Mouse (Mus musculus) stomach, postnatal 0 days (tissue): ENCODE measurements around the gene 4930556J24Rik. TPM values are rescaled to one million over a fixed set of nuclear protein-coding genes. Genes with fewer than 3 reads are reported as not detected.
"Not testable (repeated sequence)": the region's sequence is repeated elsewhere in the genome, so short reads cannot be mapped to it uniquely, and the experiment has no call there.

ENCODE experiments used
- ATAC-seq: fragments of 200-750 bp; cut with Nextera tagmentation; 2 replicates; pipeline ENCODE4 v1.8.0; 2017; ENCODE audit not compliant: low FRiP score, low TSS enrichment
- DNase-seq: peaks from one replicate; pipeline ENCODE4 v3.0.0-alpha.2; 2016; ENCODE audit warnings: low spot score
- H3K27ac ChIP-seq: fragments of 300-500 bp; sonication (generic); replicated peaks from 2 replicates; pipeline ENCODE4 v1.5.1; 2014; ENCODE audit warnings: mild to moderate bottlenecking, control low read depth
- H3K27me3 ChIP-seq: fragments of 300-500 bp; sonication (generic); 2 replicates; pipeline ENCODE4 v1.6.1; 2014; ENCODE audit warnings: low read length; ENCODE audit not compliant: control insufficient read depth, insufficient read depth
- H3K36me3 ChIP-seq: fragments of 300-500 bp; sonication (generic); 2 replicates; pipeline ENCODE4 v1.6.1; 2014; ENCODE audit warnings: low read length, mixed read lengths; ENCODE audit not compliant: control insufficient read depth, insufficient read depth
- H3K4me1 ChIP-seq: fragments of 300-500 bp; sonication (generic); replicated peaks from 2 replicates; pipeline ENCODE4 v1.6.1; 2014; ENCODE audit warnings: antibody characterized with exemption; ENCODE audit not compliant: control insufficient read depth, insufficient read depth
- H3K4me2 ChIP-seq: fragments of 300-500 bp; sonication (generic); replicated peaks from 2 replicates; pipeline ENCODE4 v1.6.1; 2014; ENCODE audit warnings: low read depth, mild to moderate bottlenecking, control low read depth, moderate library complexity
- H3K4me3 ChIP-seq: fragments of 300-500 bp; sonication (generic); 2 replicates; pipeline ENCODE4 v1.5.1; 2014; ENCODE audit warnings: low read depth, low read length, control low read depth
- H3K9ac ChIP-seq: fragments of 300-500 bp; sonication (generic); 2 replicates; pipeline ENCODE4 v1.6.1; 2014; ENCODE audit warnings: mild to moderate bottlenecking, low read length, control low read depth, mixed read lengths
- H3K9me3 ChIP-seq: fragments of 300-500 bp; sonication (generic); 2 replicates; pipeline ENCODE4 v1.6.1; 2016; ENCODE audit warnings: low read length; ENCODE audit not compliant: control insufficient read depth
- CTCF ChIP-seq: IDR thresholded peaks from 2 replicates; pipeline ENCODE4 v1.5.1; 2016; ENCODE audit warnings: antibody characterized with exemption, low read depth, mild to moderate bottlenecking, moderate library complexity
- EP300 ChIP-seq: optimal IDR thresholded peaks from 2 replicates; pipeline ENCODE3; 2016; ENCODE audit warnings: antibody characterized with exemption
- WGBS: fragments of 180-500 bp; shearing (Covaris S2); extraction: QIAGEN DNeasy Blood & Tissue Kit; methylation state at CpG from one replicate; pipeline ENCODE4 v1.1.7; 2014; 5-methylcytosine and 5-hydroxymethylcytosine counted together
- polyA plus RNA-seq: library from polyadenylated mRNA; unstranded; fragments of >200 nt; fragmentation: Nextera tagmentation; extraction: Ambion mirVana; gene quantifications from 2 replicates; pipeline ENCODE4 v1.2.1, GENCODE M21; 2015

4930556J24Rik gene
- polyA plus RNA-seq, 1 experiment from 2014 or later, result 0.08 TPM

- TF ChIP-seq CTCF, result no peak
- no peak for TF ChIP-seq EP300
- Histone ChIP-seq H3K4me2 (no peak overlapping the region), H3K36me3 (no peaks in the 10 kb centered on the region), H3K4me1 (0 out of 2 replicates have a peak, but pooled peaks cover 1% of the 10 kb centered on the region), H3K9me3 (no peaks in the 10 kb centered on the region), H3K27ac (no peak overlapping the region), H3K27me3 (no peaks in the 10 kb centered on the region), H3K4me3 (no peak overlapping the region), H3K9ac (no peak overlapping the region)
- 58% methylated on average over 2 of the region's 2 CpGs for WGBS
- DNase-seq (no peak), ATAC-seq (no peak)
These were observed 15.7 kb downstream of the 4930556J24Rik start for GRCm38 (mm10) chr11:3960901-3961300.

GRCm38 (mm10) chr11:3955371-3955770, 21.2 kb downstream of the 4930556J24Rik start:
- not testable (repeated sequence) for ATAC-seq, H3K4me1 ChIP-seq, H3K4me2 ChIP-seq, H3K27ac ChIP-seq, H3K27me3 ChIP-seq, H3K9me3 ChIP-seq, H3K9ac ChIP-seq, DNase-seq, H3K36me3 ChIP-seq, H3K4me3 ChIP-seq
- WGBS, result 77% methylated on average over 4 of the region's 4 CpGs

- not testable (repeated sequence) for H3K27me3 ChIP-seq, H3K36me3 ChIP-seq, ATAC-seq, H3K4me1 ChIP-seq, H3K27ac ChIP-seq, H3K4me2 ChIP-seq, DNase-seq, H3K4me3 ChIP-seq, H3K9me3 ChIP-seq, H3K9ac ChIP-seq
- WGBS, result 84% methylated on average over 5 of the region's 5 CpGs
These were observed 21.7 kb downstream of the 4930556J24Rik start for GRCm38 (mm10) chr11:3954876-3955275.

GRCm38 (mm10) chr11:3946386-3946785, 30.2 kb downstream of the 4930556J24Rik start:
- Histone ChIP-seq H3K36me3 (no peaks in the 10 kb centered on the region), H3K9ac (no peak overlapping the region), H3K4me3 (no peak overlapping the region), H3K27ac (no peak overlapping the region), H3K4me1 (no peaks in the 10 kb centered on the region), H3K9me3 (no peaks in the 10 kb centered on the region), H3K4me2 (no peak overlapping the region), H3K27me3 (no peaks in the 10 kb centered on the region)
- no peak for TF ChIP-seq EP300
- TF ChIP-seq CTCF, result no peak
- WGBS, result 30% methylated on average over 1 of the region's 1 CpGs
- no peak for ATAC-seq
- no peak for DNase-seq

DNA sequence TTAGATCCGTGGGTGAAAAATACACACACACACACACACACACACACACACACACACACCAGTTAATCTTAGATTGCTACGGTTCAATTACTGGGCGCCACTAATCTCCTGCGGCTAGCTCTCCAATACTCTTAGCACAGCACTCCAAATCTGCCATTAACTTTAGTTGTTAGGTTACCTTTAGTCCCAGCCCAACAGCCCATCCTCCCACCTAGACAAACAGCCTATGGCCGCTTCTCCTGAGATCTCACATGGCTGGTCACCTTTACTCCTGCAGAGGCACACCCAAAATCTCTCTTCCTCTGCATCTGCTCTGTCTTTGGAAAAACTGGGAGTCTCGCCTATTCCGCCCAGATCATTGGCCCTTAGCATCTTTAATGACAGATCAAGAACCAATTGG, 35.2 kb downstream of the 4930556J24Rik start:
- Histone ChIP-seq H3K4me1 (no peaks in the 10 kb centered on the region), H3K27me3 (no peaks in the 10 kb centered on the region), H3K27ac (no peak overlapping the region), H3K9me3 (no peaks in the 10 kb centered on the region), H3K4me3 (no peak overlapping the region), H3K4me2 (no peak overlapping the region), H3K9ac (no peak overlapping the region), H3K36me3 (no peaks in the 10 kb centered on the region)
- WGBS, result 85% methylated on average over 7 of the region's 7 CpGs
- TF ChIP-seq EP300 (no peak), CTCF (no peak)
- no peak for ATAC-seq
- no peak for DNase-seq

DNA sequence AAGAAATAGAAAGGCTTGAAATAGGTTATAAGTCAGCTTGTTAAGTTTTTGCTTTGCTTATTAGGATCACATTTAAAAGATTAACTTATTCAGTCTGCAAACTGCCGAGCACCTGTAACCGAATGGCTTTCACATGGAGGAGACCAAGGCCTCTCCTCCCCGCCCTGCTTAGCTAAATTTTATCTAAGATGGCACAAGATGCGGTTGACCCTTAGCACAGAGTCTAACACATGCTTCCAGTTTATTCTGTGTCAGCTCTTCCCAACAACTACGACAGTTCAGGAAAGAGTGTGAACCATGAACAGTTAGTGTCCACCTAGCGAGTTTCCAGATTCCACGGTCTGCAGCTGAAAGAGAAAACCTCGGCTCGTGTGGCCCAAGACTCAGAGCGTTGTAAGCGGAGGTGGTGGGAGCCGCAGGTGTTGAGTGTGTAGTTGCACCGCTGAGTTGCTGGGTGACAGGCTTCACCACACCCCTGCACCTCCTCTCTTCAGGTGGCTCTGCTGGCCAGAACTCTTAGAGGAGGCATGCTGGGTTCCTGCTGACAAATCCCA, 39.2 kb downstream of the 4930556J24Rik start:
- Histone ChIP-seq H3K4me2 (no peak overlapping the region), H3K36me3 (no peaks in the 10 kb centered on the region), H3K9me3 (no peaks in the 10 kb centered on the region), H3K4me1 (no peaks in the 10 kb centered on the region), H3K27ac (no peak overlapping the region), H3K27me3 (no peaks in the 10 kb centered on the region), H3K9ac (no peak overlapping the region), H3K4me3 (no peak overlapping the region)
- DNase-seq (no peak), ATAC-seq (no peak)
- 71% methylated on average over 13 of the region's 13 CpGs for WGBS
- TF ChIP-seq CTCF (no peak), EP300 (no peak)
